Mouse (Mus musculus) limb, embryonic 12.5 days (tissue): ENCODE measurements around the gene Relch. TPM values are rescaled to one million over a fixed set of nuclear protein-coding genes. Genes with fewer than 3 reads are reported as not detected.
"Not testable (repeated sequence)": the region's sequence is repeated elsewhere in the genome, so short reads cannot be mapped to it uniquely, and the experiment has no call there.

Source experiments
- ATAC-seq: fragments of 200-750 bp; cut with Nextera tagmentation; 2 replicates; pipeline ENCODE4 v1.8.0; 2017; ENCODE audit warnings: low read depth, moderate TSS enrichment; ENCODE audit not compliant: insufficient number of reproducible peaks, insufficient read depth, low FRiP score, low TSS enrichment
- H3K27ac ChIP-seq: fragments of 300-500 bp; sonication (generic); 2 replicates; pipeline ENCODE4 v1.5.1; 2016; ENCODE audit warnings: mild to moderate bottlenecking, moderate library complexity
- H3K27me3 ChIP-seq: fragments of 300-500 bp; sonication (generic); 2 replicates; pipeline ENCODE4 v1.6.1; 2016; ENCODE audit warnings: mild to moderate bottlenecking, moderate library complexity
- H3K36me3 ChIP-seq: fragments of 300-500 bp; sonication (generic); 2 replicates; pipeline ENCODE4 v1.6.1; 2016; ENCODE audit warnings: mild to moderate bottlenecking, moderate library complexity
- H3K4me1 ChIP-seq: fragments of 300-500 bp; sonication (generic); replicated peaks from 2 replicates; pipeline ENCODE4 v1.6.1; 2016
- H3K4me2 ChIP-seq: fragments of 300-500 bp; sonication (generic); 2 replicates; pipeline ENCODE4 v1.6.1; 2016; ENCODE audit warnings: mild to moderate bottlenecking, moderate library complexity
- H3K4me3 ChIP-seq: fragments of 300-500 bp; sonication (generic); replicated peaks from 2 replicates; pipeline ENCODE4 v1.5.1; 2016; ENCODE audit warnings: mild to moderate bottlenecking
- H3K9ac ChIP-seq: fragments of 300-500 bp; sonication (generic); replicated peaks from 2 replicates; pipeline ENCODE4 v1.6.1; 2016; ENCODE audit warnings: mild to moderate bottlenecking, moderate library complexity
- H3K9me3 ChIP-seq: fragments of 300-500 bp; sonication (generic); 2 replicates; pipeline ENCODE4 v1.6.1; 2016; ENCODE audit warnings: mild to moderate bottlenecking, moderate library complexity
- WGBS: fragments of 180-500 bp; shearing (Covaris S2); methylation state at CpG from one replicate; pipeline ENCODE4 v1.1.7; 2016; 5-methylcytosine and 5-hydroxymethylcytosine counted together
- polyA plus RNA-seq: library from polyadenylated mRNA; unstranded; fragments of >200 nt; fragmentation: Nextera tagmentation; extraction: Ambion mirVana; gene quantifications from 2 replicates; pipeline ENCODE4 v1.2.1, GENCODE M21; 2016

Relch gene
- polyA plus RNA-seq, 1 experiment from 2014 or later, result 29.7 TPM

DNA sequence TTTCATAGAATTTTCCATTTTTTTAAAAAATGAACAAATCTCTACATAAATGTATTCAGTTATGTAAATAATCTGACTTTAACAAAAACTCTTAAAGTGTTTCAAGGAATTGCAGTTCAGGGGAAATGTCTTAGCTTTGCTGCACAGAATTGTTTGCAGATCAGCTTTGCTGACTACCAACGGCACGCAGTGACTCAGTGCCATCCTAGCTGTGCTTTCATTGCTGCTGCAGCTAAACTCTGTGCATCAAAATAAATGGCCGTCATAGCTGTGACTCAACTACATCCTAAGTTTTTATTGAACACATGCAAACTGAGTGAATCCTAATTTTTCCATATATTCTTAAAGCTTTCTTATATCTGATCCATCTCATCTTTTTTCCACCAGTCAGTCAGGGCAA, 21.8 kb downstream of the Relch start:
- Histone ChIP-seq H3K4me3 (no peak overlapping the region), H3K9me3 (no peaks in the 10 kb centered on the region), H3K36me3 (peaks cover 11% of the 10 kb centered on the region; the same call in 1 of the 2 replicates), H3K27me3 (no peaks in the 10 kb centered on the region), H3K4me2 (no peak overlapping the region), H3K9ac (no peak overlapping the region), H3K4me1 (no peaks in the 10 kb centered on the region), H3K27ac (no peak overlapping the region)
- 90% methylated on average over 3 of the region's 3 CpGs for WGBS
- ATAC-seq, result no peak

GRCm38 (mm10) chr1:105695581-105695980, 31.9 kb downstream of the Relch start:
- H3K27me3 ChIP-seq, result no peaks in the 10 kb centered on the region
- ATAC-seq, result no peak
- H3K4me3 ChIP-seq, result no peak overlapping the region
- H3K4me2 ChIP-seq, result no peak overlapping the region
- WGBS, result 83% methylated on average over 2 of the region's 2 CpGs
- H3K9me3 ChIP-seq, result no peaks in the 10 kb centered on the region
- H3K36me3 ChIP-seq, result peaks cover 12% of the 10 kb centered on the region; the same call in 1 of the 2 replicates
- no peak overlapping the region for H3K27ac ChIP-seq
- no peak overlapping the region for H3K9ac ChIP-seq
- no peaks in the 10 kb centered on the region for H3K4me1 ChIP-seq

DNA sequence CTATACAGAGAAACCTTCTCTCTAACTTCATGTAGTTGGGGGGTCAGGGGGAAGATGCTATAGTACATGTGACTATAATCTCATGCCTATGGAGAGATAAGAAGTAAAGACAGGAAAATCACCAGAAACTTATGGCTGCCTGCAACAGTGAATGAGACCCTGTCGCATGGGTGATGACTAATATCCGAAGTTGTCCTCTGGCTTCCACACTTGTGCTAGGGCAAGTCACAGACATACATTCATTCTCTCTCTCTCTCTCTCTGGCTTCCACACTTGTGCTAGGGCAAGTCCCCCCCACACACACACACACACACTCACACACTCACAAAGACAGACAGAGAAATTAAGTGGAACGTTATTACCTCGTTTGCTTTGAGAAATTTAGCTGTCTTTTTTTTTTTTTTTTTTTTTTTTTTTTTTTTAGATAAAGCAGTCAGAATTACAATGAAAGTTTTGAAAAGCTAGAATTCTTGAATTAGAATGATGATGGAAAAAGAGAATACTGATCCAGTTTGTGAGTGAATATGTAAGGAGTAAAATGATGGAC, 37.4 kb downstream of the Relch start:
- Histone ChIP-seq H3K4me1 (no peaks in the 10 kb centered on the region), H3K27ac (no peak overlapping the region), H3K9ac (no peak overlapping the region), H3K27me3 (no peaks in the 10 kb centered on the region), H3K9me3 (no peaks in the 10 kb centered on the region), H3K4me2 (no peak overlapping the region), H3K4me3 (no peak overlapping the region), H3K36me3 (peaks cover 19% of the 10 kb centered on the region; the same call in 1 of the 2 replicates)
- WGBS, result 92% methylated on average over 4 of the region's 4 CpGs
- ATAC-seq, result no peak

GRCm38 (mm10) chr1:105709415-105709814, 45.8 kb downstream of the Relch start:
- Histone ChIP-seq H3K27ac (no peak overlapping the region), H3K4me2 (no peak overlapping the region), H3K4me1 (no peaks in the 10 kb centered on the region), H3K4me3 (no peak overlapping the region), H3K9ac (no peak overlapping the region), H3K36me3 (peaks cover 29% of the 10 kb centered on the region), H3K9me3 (no peaks in the 10 kb centered on the region), H3K27me3 (no peaks in the 10 kb centered on the region)
- 88% methylated on average over 2 of the region's 2 CpGs for WGBS
- no peak for ATAC-seq

DNA sequence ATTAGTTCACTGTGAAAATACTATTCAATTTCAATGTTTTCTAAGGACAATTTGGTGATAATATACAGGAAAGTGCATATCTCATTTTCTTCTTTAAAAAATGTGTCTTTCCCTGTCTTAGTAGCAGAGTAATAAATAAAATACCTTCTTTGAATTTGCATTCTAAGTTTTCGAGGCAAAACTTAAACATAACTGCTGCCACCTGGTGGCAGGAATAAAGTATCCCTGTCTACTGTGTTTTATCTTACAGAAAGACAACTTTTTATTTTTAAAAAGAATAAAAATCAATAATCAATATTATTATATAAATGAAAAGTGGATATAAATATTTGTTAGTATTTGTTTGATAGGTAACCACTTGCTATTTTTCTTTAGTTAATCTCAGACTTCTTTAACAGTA, 47.6 kb downstream of the Relch start:
- Histone ChIP-seq H3K4me2 (no peak overlapping the region), H3K9me3 (no peaks in the 10 kb centered on the region), H3K27ac (no peak overlapping the region), H3K36me3 (peaks cover 33% of the 10 kb centered on the region), H3K4me3 (no peak overlapping the region), H3K27me3 (no peaks in the 10 kb centered on the region), H3K9ac (no peak overlapping the region), H3K4me1 (no peaks in the 10 kb centered on the region)
- no peak for ATAC-seq
- 43% methylated on average over 1 of the region's 1 CpGs for WGBS

GRCm38 (mm10) chr1:105712822-105713221, 49.2 kb downstream of the Relch start:
- WGBS, result 96% methylated on average over 2 of the region's 2 CpGs
- H3K27ac ChIP-seq, result no peak overlapping the region
- H3K9ac ChIP-seq, result no peak overlapping the region
- no peaks in the 10 kb centered on the region for H3K9me3 ChIP-seq
- no peaks in the 10 kb centered on the region for H3K27me3 ChIP-seq
- peaks cover 26% of the 10 kb centered on the region for H3K36me3 ChIP-seq
- no peaks in the 10 kb centered on the region for H3K4me1 ChIP-seq
- no peak overlapping the region for H3K4me3 ChIP-seq
- H3K4me2 ChIP-seq, result no peak overlapping the region
- ATAC-seq, result no peak

DNA sequence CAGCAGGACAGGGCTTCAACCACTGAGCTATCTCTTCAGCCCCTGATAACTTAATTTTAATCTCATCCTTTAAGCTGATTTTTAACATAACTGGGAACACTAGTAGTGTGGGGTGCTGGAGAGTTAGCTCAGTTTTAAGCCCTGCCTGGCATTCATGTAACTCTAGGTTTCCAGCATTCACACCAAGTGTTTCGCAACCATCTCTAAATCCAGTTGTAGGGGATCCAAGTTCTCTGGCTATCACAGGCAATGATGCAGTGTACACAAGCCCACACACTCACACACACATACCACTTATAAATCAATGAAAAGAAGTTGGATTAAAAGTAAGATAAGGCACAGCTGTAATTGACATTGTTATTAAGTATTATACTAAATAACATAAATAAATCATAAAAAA, 54.7 kb downstream of the Relch start:
- Histone ChIP-seq H3K4me1 (no peaks in the 10 kb centered on the region), H3K4me3 (no peak overlapping the region), H3K27ac (no peak overlapping the region), H3K4me2 (no peak overlapping the region), H3K9ac (no peak overlapping the region), H3K36me3 (peaks cover 40% of the 10 kb centered on the region), H3K9me3 (no peaks in the 10 kb centered on the region), H3K27me3 (no peaks in the 10 kb centered on the region)
- 91% methylated on average over 1 of the region's 1 CpGs for WGBS
- ATAC-seq, result no peak

- not testable (repeated sequence) for H3K9me3 ChIP-seq, H3K4me3 ChIP-seq, H3K9ac ChIP-seq, H3K27me3 ChIP-seq, H3K27ac ChIP-seq, H3K4me1 ChIP-seq, ATAC-seq, H3K4me2 ChIP-seq
- 95% methylated on average over 13 of the region's 13 CpGs for WGBS
- peaks cover 33% of the 10 kb centered on the region; the same call in 1 of the 2 replicates for H3K36me3 ChIP-seq
Measured at GRCm38 (mm10) chr1:105729246-105729645, 65.6 kb downstream of the Relch start.

GRCm38 (mm10) chr1:105735318-105735717, 71.7 kb downstream of the Relch start:
- WGBS, result 66% methylated on average over 3 of the region's 3 CpGs
- no peak overlapping the region for H3K4me3 ChIP-seq
- ATAC-seq, result no peak

DNA sequence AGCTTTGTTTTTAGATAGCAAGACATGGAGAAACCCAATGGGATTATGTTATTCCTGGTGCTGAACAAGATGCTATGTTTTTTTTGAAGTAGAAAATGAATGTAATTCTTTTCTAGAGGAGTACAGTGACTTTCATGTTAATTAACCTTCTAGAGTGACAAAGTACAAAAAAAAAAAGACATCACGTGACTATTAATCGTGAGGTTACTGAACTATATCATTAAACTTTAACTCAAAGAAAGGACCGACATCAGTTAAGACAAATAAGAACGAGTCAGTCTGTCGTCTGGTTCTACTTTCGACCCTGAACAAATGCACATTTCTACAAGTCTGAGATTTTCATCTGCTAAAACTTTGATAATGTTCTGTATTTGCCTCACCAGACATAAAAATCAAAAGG, 74.7 kb downstream of the Relch start:
- no peak overlapping the region for H3K4me3 ChIP-seq
- ATAC-seq, result no peak
- H3K4me2 ChIP-seq, result no peak overlapping the region
- H3K27me3 ChIP-seq, result no peaks in the 10 kb centered on the region
- H3K4me1 ChIP-seq, result no peaks in the 10 kb centered on the region
- H3K27ac ChIP-seq, result no peak overlapping the region
- H3K9me3 ChIP-seq, result no peaks in the 10 kb centered on the region
- peaks cover 43% of the 10 kb centered on the region for H3K36me3 ChIP-seq
- WGBS, result 78% methylated on average over 6 of the region's 6 CpGs
- no peak overlapping the region for H3K9ac ChIP-seq

More at GRCm38 (mm10) chr1:105735318-105735717, 71.7 kb downstream of the Relch start:
- Histone ChIP-seq H3K27me3 (no peaks in the 10 kb centered on the region), H3K9ac (no peak overlapping the region), H3K4me1 (no peaks in the 10 kb centered on the region), H3K9me3 (no peaks in the 10 kb centered on the region), H3K36me3 (peaks cover 26% of the 10 kb centered on the region), H3K27ac (no peak overlapping the region), H3K4me2 (no peak overlapping the region)

DNA sequence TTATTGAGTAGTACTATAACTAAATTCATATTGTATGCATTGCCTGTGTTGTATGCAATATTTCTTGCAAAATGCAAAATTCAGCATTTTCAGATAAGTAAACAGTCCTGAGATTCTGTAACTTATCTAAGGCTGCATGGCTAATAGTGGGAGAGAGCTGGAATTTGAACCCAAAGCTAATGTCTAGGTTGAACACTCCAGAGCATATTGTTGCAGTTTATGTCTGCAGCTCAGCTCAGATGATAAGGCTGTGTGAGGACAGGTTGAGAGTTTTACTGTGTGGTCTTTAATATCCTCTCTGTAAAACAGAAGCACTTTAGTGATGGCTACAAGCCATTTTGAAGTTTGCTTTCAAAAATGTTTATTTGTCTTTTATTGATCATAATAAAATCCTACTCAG, 75.8 kb downstream of the Relch start:
- peaks cover 52% of the 10 kb centered on the region for H3K36me3 ChIP-seq

GRCm38 (mm10) chr1:105742481-105742880, 78.8 kb downstream of the Relch start:
- peaks cover 61% of the 10 kb centered on the region for H3K36me3 ChIP-seq
- H3K27ac ChIP-seq, result no peak overlapping the region
- H3K9me3 ChIP-seq, result no peaks in the 10 kb centered on the region
- H3K27me3 ChIP-seq, result no peaks in the 10 kb centered on the region
- no peaks in the 10 kb centered on the region for H3K4me1 ChIP-seq
- no peak for ATAC-seq
- no peak overlapping the region for H3K9ac ChIP-seq
- H3K4me3 ChIP-seq, result no peak overlapping the region
- WGBS, result 88% methylated on average over 1 of the region's 1 CpGs
- no peak overlapping the region for H3K4me2 ChIP-seq

More for the DNA sequence above, 75.8 kb downstream of the Relch start:
- no peaks in the 10 kb centered on the region for H3K9me3 ChIP-seq
- no peak overlapping the region for H3K9ac ChIP-seq
- H3K27me3 ChIP-seq, result no peaks in the 10 kb centered on the region
- no peaks in the 10 kb centered on the region for H3K4me1 ChIP-seq
- H3K27ac ChIP-seq, result no peak overlapping the region
- no peak overlapping the region for H3K4me2 ChIP-seq
- no peak for ATAC-seq
- H3K4me3 ChIP-seq, result no peak overlapping the region
